Mouse (Mus musculus): ENCODE data around the gene Col23a1.
A peak's percentile ranks its signal among the peaks of the same experiment; 100 is the strongest.

DNA sequence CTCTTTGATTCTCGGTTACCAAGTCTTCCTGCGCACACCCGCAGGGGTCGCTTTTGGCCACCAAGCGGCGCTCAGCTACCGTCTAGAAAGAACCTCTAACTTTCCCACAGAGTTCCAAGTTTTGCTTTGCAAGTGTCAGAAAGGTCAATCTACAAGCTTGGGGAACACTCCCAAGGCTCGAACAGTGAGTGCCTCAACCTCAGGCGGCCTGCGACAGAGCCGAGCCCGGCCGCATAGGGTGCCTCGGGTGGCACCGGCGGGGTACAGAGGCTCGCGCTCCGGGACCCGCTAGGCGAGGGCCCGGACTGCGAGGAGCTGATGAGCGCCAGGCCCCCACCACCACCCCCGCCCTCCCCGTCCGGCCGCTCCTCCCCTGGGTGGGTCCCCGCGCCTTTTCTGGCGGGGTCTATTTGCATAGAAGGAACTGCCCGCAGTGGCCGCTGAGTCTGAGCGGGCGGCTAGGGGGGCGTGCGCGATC is at the start of gene Col23a1:
- TF ChIP-seq CTCF (IDR thresholded peaks at IDR 0.05; ENCODE audit: extremely low read depth, insufficient read depth, insufficient read length, insufficient replicate concordance) (peak; percentile 57; the same call in 1 of the 2 replicates), POLR2A (IDR thresholded peaks at IDR 0.05; ENCODE audit: low read depth, low read length) (no peak)
